Mouse (Mus musculus): ENCODE measurements around the gene Slc35a1.

GRCm38 (mm10) chr4:34614630-34615094, 72.6 kb downstream of the Slc35a1 start, which contains the start of the genes Orc3 and Rars2:
- TF ChIP-seq CTCF (IDR thresholded peaks at IDR 0.05; ENCODE audit: low read depth, low read length) (no peak), EP300 (IDR thresholded peaks at IDR 0.05; ENCODE audit: insufficient read depth, low read depth, low read length) (no peak; the same call in 1 of the 2 replicates)

All from ES-Bruce4 (cell line).